Mouse (Mus musculus) embryonic fibroblast, embryonic 13.5 days (primary cell): ENCODE results near the gene Dcaf4.

ENCODE experiments used
- CTCF ChIP-seq: IDR thresholded peaks from 2 replicates; pipeline ENCODE4 v1.5.1; 2011; ENCODE audit warnings: mild to moderate bottlenecking, control low read depth, low read length, moderate library complexity, borderline replicate concordance; ENCODE audit not compliant: insufficient read depth
- POLR2A ChIP-seq: IDR thresholded peaks from 2 replicates; pipeline ENCODE4 v1.6.1; 2011; ENCODE audit warnings: low read depth, mild to moderate bottlenecking, control low read depth, low read length, moderate library complexity

- TF ChIP-seq CTCF, result no peak
- no peak for TF ChIP-seq POLR2A
These were observed 36.6 kb upstream of the Dcaf4 start for GRCm38 (mm10) chr12:83483653-83484052.
